Mouse (Mus musculus): ENCODE data around the gene Eif2ak1. TPM values are rescaled to one million over a fixed set of nuclear protein-coding genes. Genes with fewer than 3 reads are reported as not detected.

Eif2ak1 gene
- polyA plus RNA-seq, 1 experiment: 20.1 TPM

GRCm38 (mm10) chr5:143924781-143925452 is 107.3 kb downstream of the Eif2ak1 start:
- H3K4me1 ChIP-seq (ENCODE audit: control insufficient read depth, insufficient read depth, insufficient read length, low read length): no peaks in the 10 kb centered on the region
- H3K27ac ChIP-seq (replicated peaks; ENCODE audit: low read depth, low read length): no peak overlapping the region
- H3K4me3 ChIP-seq (ENCODE audit: insufficient read depth, low read depth, low read length): no peak overlapping the region

GRCm38 (mm10) chr5:143927875-143928274 is 110.3 kb downstream of the Eif2ak1 start, which contains the start of gene Gm42421:
Gene Gm42421 (plus strand): TSS chr5:143928175.
- Histone ChIP-seq H3K4me3 (ENCODE audit: insufficient read depth, low read depth, low read length) (no peak within 1 kb of the TSS), H3K4me1 (ENCODE audit: control insufficient read depth, insufficient read depth, insufficient read length, low read length) (no peaks in the 10 kb centered on the region), H3K27ac (replicated peaks; ENCODE audit: low read depth, low read length) (no peak within 1 kb of the TSS)

GRCm38 (mm10) chr5:143929291-143929690 is 111.7 kb downstream of the Eif2ak1 start:
- Histone ChIP-seq H3K27ac (replicated peaks; ENCODE audit: low read depth, low read length) (no peak overlapping the region), H3K4me1 (ENCODE audit: control insufficient read depth, insufficient read depth, insufficient read length, low read length) (no peaks in the 10 kb centered on the region), H3K4me3 (ENCODE audit: insufficient read depth, low read depth, low read length) (no peak overlapping the region)

GRCm38 (mm10) chr5:143930656-143931055 is 113.1 kb downstream of the Eif2ak1 start:
- Histone ChIP-seq H3K4me1 (ENCODE audit: control insufficient read depth, insufficient read depth, insufficient read length, low read length) (no peaks in the 10 kb centered on the region), H3K27ac (replicated peaks; ENCODE audit: low read depth, low read length) (no peak overlapping the region), H3K4me3 (ENCODE audit: insufficient read depth, low read depth, low read length) (no peak overlapping the region)

GRCm38 (mm10) chr5:143931863-143932580 is 114.4 kb downstream of the Eif2ak1 start:
- Histone ChIP-seq H3K27ac (replicated peaks; ENCODE audit: low read depth, low read length) (no peak overlapping the region), H3K4me3 (ENCODE audit: insufficient read depth, low read depth, low read length) (no peak overlapping the region), H3K4me1 (ENCODE audit: control insufficient read depth, insufficient read depth, insufficient read length, low read length) (no peaks in the 10 kb centered on the region)

- no peak within 1 kb of the TSS for H3K27ac ChIP-seq (replicated peaks; ENCODE audit: low read depth, low read length)
- H3K4me1 ChIP-seq (ENCODE audit: control insufficient read depth, insufficient read depth, insufficient read length, low read length): no peaks in the 10 kb centered on the region
- no peak within 1 kb of the TSS for H3K4me3 ChIP-seq (ENCODE audit: insufficient read depth, low read depth, low read length)
Measured at GRCm38 (mm10) chr5:143932831-143933230, 115.2 kb downstream of the Eif2ak1 start, which contains the start of gene Rsph10b. Gene Rsph10b (plus strand): TSS chr5:143933035.

- no peaks in the 10 kb centered on the region for H3K4me1 ChIP-seq (ENCODE audit: control insufficient read depth, insufficient read depth, insufficient read length, low read length)
- no peak overlapping the region for H3K4me3 ChIP-seq (ENCODE audit: insufficient read depth, low read depth, low read length)
- H3K27ac ChIP-seq (replicated peaks; ENCODE audit: low read depth, low read length): no peak overlapping the region
Measured at GRCm38 (mm10) chr5:143933414-143933813, 115.8 kb downstream of the Eif2ak1 start.

GRCm38 (mm10) chr5:143933875-143934274 is 116.3 kb downstream of the Eif2ak1 start:
- Histone ChIP-seq H3K4me3 (ENCODE audit: insufficient read depth, low read depth, low read length) (no peak overlapping the region), H3K27ac (replicated peaks; ENCODE audit: low read depth, low read length) (no peak overlapping the region), H3K4me1 (ENCODE audit: control insufficient read depth, insufficient read depth, insufficient read length, low read length) (no peaks in the 10 kb centered on the region)

- H3K27ac ChIP-seq (replicated peaks; ENCODE audit: low read depth, low read length): no peak overlapping the region
- no peaks in the 10 kb centered on the region for H3K4me1 ChIP-seq (ENCODE audit: control insufficient read depth, insufficient read depth, insufficient read length, low read length)
- H3K4me3 ChIP-seq (ENCODE audit: insufficient read depth, low read depth, low read length): no peak overlapping the region
Measured at GRCm38 (mm10) chr5:143936156-143936555, 118.6 kb downstream of the Eif2ak1 start.

GRCm38 (mm10) chr5:143941588-143941987 is 124.0 kb downstream of the Eif2ak1 start:
- no peak overlapping the region for H3K4me3 ChIP-seq (ENCODE audit: insufficient read depth, low read depth, low read length)
- H3K4me1 ChIP-seq (ENCODE audit: control insufficient read depth, insufficient read depth, insufficient read length, low read length): no peaks in the 10 kb centered on the region
- H3K27ac ChIP-seq (replicated peaks; ENCODE audit: low read depth, low read length): no peak overlapping the region

- Histone ChIP-seq H3K4me3 (ENCODE audit: insufficient read depth, low read depth, low read length) (no peak overlapping the region), H3K27ac (replicated peaks; ENCODE audit: low read depth, low read length) (no peak overlapping the region), H3K4me1 (ENCODE audit: control insufficient read depth, insufficient read depth, insufficient read length, low read length) (no peaks in the 10 kb centered on the region)
Measured at GRCm38 (mm10) chr5:143943231-143944125, 125.9 kb downstream of the Eif2ak1 start.

- Histone ChIP-seq H3K4me3 (ENCODE audit: insufficient read depth, low read depth, low read length) (no peak overlapping the region), H3K4me1 (ENCODE audit: control insufficient read depth, insufficient read depth, insufficient read length, low read length) (no peaks in the 10 kb centered on the region), H3K27ac (replicated peaks; ENCODE audit: low read depth, low read length) (no peak overlapping the region)
Measured at GRCm38 (mm10) chr5:143948361-143948760, 130.8 kb downstream of the Eif2ak1 start.

- Histone ChIP-seq H3K4me3 (ENCODE audit: insufficient read depth, low read depth, low read length) (no peak overlapping the region), H3K27ac (replicated peaks; ENCODE audit: low read depth, low read length) (no peak overlapping the region), H3K4me1 (ENCODE audit: control insufficient read depth, insufficient read depth, insufficient read length, low read length) (no peaks in the 10 kb centered on the region)
Measured at GRCm38 (mm10) chr5:143950016-143950415, 132.4 kb downstream of the Eif2ak1 start.

Measured in brown adipose tissue, adult 24 weeks (tissue).